Mouse (Mus musculus): ENCODE data around the gene Exoc1. TPM values are rescaled to one million over a fixed set of nuclear protein-coding genes. Genes with fewer than 3 reads are reported as not detected.

Gene Exoc1
- total RNA-seq (2012; rRNA removed): 58.1 and 74.3 TPM in 2 replicates

GRCm38 (mm10) chr5:76529040-76529703 lies at the start of gene Exoc1:
Gene Exoc1 (plus strand): TSS chr5:76529311.
- Histone ChIP-seq H3K9me3 (ENCODE audit: control insufficient read depth, insufficient read depth, low read depth, low read length) (no peaks in the 10 kb centered on the region), H3K4me1 (ENCODE audit: control insufficient read depth in 2 of 2, insufficient read depth in 2 of 2, low read length in 2 of 2, poor library complexity in 1 of 2) (no peaks in the 10 kb centered on the region), H3K4me3 (ENCODE audit: insufficient read depth in 1 of 2, low read depth in 1 of 2, low read length in 2 of 2, poor library complexity in 1 of 2, severe bottlenecking in 1 of 2) (peak within 1 kb of the TSS; percentile 87 to 98), H3K9ac (ENCODE audit: insufficient read depth, low read depth, low read length, poor library complexity, severe bottlenecking) (peak within 1 kb of the TSS; percentile 95), H3K27ac (ENCODE audit: insufficient read depth, low read depth, low read length, poor library complexity, severe bottlenecking) (peak within 1 kb of the TSS; percentile 74), H3K36me3 (ENCODE audit: control insufficient read depth, insufficient read depth, low read length, poor library complexity, severe bottlenecking) (no peaks in the 10 kb centered on the region; the same call in 1 of the 2 replicates)
- in situ Hi-C loops (cut with MboI; ENCODE audit: low sequenced_read_pairs in 2 of 2, unreplicated experiment in 2 of 2): no loop called here
- DNase-seq (ENCODE audit: low read depth, low spot score): peak; percentile 98
- TF ChIP-seq HCFC1 (IDR thresholded peaks at IDR 0.05; ENCODE audit: borderline replicate concordance, insufficient read depth, low read length): no peak
- no peak for TF ChIP-seq ZNF384 (IDR thresholded peaks at IDR 0.05; ENCODE audit: low read depth, low read length)
- TF ChIP-seq MAFK (IDR thresholded peaks at IDR 0.05; ENCODE audit: insufficient read depth, low read depth, low read length): no peak
- peak; percentile 91 for TF ChIP-seq CHD2 (IDR thresholded peaks at IDR 0.05; ENCODE audit: low read depth, low read length)
- no peak for TF ChIP-seq ZC3H11A (IDR thresholded peaks at IDR 0.05; ENCODE audit: borderline replicate concordance, low read depth, low read length)

GRCm38 (mm10) chr5:76483811-76484210 lies 45.3 kb upstream of the Exoc1 start, which contains the start of gene Gm7271:
Gene Gm7271 (plus strand): TSS chr5:76484040.
- TF ChIP-seq MAFK (IDR thresholded peaks at IDR 0.05; ENCODE audit: insufficient read depth, low read depth, low read length): no peak
- TF ChIP-seq CHD2 (IDR thresholded peaks at IDR 0.05; ENCODE audit: low read depth, low read length): no peak
- TF ChIP-seq ZC3H11A (IDR thresholded peaks at IDR 0.05; ENCODE audit: borderline replicate concordance, low read depth, low read length): no peak
- TF ChIP-seq ZNF384 (IDR thresholded peaks at IDR 0.05; ENCODE audit: low read depth, low read length): no peak
- no peak for TF ChIP-seq HCFC1 (IDR thresholded peaks at IDR 0.05; ENCODE audit: borderline replicate concordance, insufficient read depth, low read length)
- H3K27ac ChIP-seq (ENCODE audit: insufficient read depth, low read depth, low read length, poor library complexity, severe bottlenecking): no peak within 1 kb of the TSS
- in situ Hi-C loops (cut with MboI; ENCODE audit: low sequenced_read_pairs in 2 of 2, unreplicated experiment in 2 of 2): no loop called here
- H3K9ac ChIP-seq (ENCODE audit: insufficient read depth, low read depth, low read length, poor library complexity, severe bottlenecking): no peak within 1 kb of the TSS
- no peaks in the 10 kb centered on the region for H3K36me3 ChIP-seq (ENCODE audit: control insufficient read depth, insufficient read depth, low read length, poor library complexity, severe bottlenecking)
- DNase-seq (ENCODE audit: low read depth, low spot score): no peak
- H3K4me3 ChIP-seq (ENCODE audit: insufficient read depth in 1 of 2, low read depth in 1 of 2, low read length in 2 of 2, poor library complexity in 1 of 2, severe bottlenecking in 1 of 2): no peak within 1 kb of the TSS
- H3K9me3 ChIP-seq (ENCODE audit: control insufficient read depth, insufficient read depth, low read depth, low read length): no peaks in the 10 kb centered on the region
- no peaks in the 10 kb centered on the region for H3K4me1 ChIP-seq (ENCODE audit: control insufficient read depth in 2 of 2, insufficient read depth in 2 of 2, low read length in 2 of 2, poor library complexity in 1 of 2)

- H3K9me3 ChIP-seq (ENCODE audit: control insufficient read depth, insufficient read depth, low read depth, low read length): no peaks in the 10 kb centered on the region
- no peak overlapping the region for H3K9ac ChIP-seq (ENCODE audit: insufficient read depth, low read depth, low read length, poor library complexity, severe bottlenecking)
- DNase-seq (ENCODE audit: low read depth, low spot score): peak; percentile 26
- no peaks in the 10 kb centered on the region for H3K4me1 ChIP-seq (ENCODE audit: control insufficient read depth in 2 of 2, insufficient read depth in 2 of 2, low read length in 2 of 2, poor library complexity in 1 of 2)
- no peak overlapping the region for H3K27ac ChIP-seq (ENCODE audit: insufficient read depth, low read depth, low read length, poor library complexity, severe bottlenecking)
- no peak overlapping the region for H3K4me3 ChIP-seq (ENCODE audit: insufficient read depth in 1 of 2, low read depth in 1 of 2, low read length in 2 of 2, poor library complexity in 1 of 2, severe bottlenecking in 1 of 2)
- TF ChIP-seq CHD2 (IDR thresholded peaks at IDR 0.05; ENCODE audit: low read depth, low read length) (no peak), HCFC1 (IDR thresholded peaks at IDR 0.05; ENCODE audit: borderline replicate concordance, insufficient read depth, low read length) (no peak), ZC3H11A (IDR thresholded peaks at IDR 0.05; ENCODE audit: borderline replicate concordance, low read depth, low read length) (no peak), MAFK (IDR thresholded peaks at IDR 0.05; ENCODE audit: insufficient read depth, low read depth, low read length) (no peak), ZNF384 (IDR thresholded peaks at IDR 0.05; ENCODE audit: low read depth, low read length) (no peak)
- no peaks in the 10 kb centered on the region for H3K36me3 ChIP-seq (ENCODE audit: control insufficient read depth, insufficient read depth, low read length, poor library complexity, severe bottlenecking)
- in situ Hi-C loops (cut with MboI; ENCODE audit: low sequenced_read_pairs in 2 of 2, unreplicated experiment in 2 of 2): no loop called here
Observed at GRCm38 (mm10) chr5:76495126-76495525, 34.0 kb upstream of the Exoc1 start.

- in situ Hi-C loops (cut with MboI; ENCODE audit: low sequenced_read_pairs in 2 of 2, unreplicated experiment in 2 of 2): no loop called here
- H3K27ac ChIP-seq (ENCODE audit: insufficient read depth, low read depth, low read length, poor library complexity, severe bottlenecking): no peak overlapping the region
- no peaks in the 10 kb centered on the region for H3K36me3 ChIP-seq (ENCODE audit: control insufficient read depth, insufficient read depth, low read length, poor library complexity, severe bottlenecking)
- TF ChIP-seq ZC3H11A (IDR thresholded peaks at IDR 0.05; ENCODE audit: borderline replicate concordance, low read depth, low read length) (no peak), ZNF384 (IDR thresholded peaks at IDR 0.05; ENCODE audit: low read depth, low read length) (no peak), HCFC1 (IDR thresholded peaks at IDR 0.05; ENCODE audit: borderline replicate concordance, insufficient read depth, low read length) (no peak), MAFK (IDR thresholded peaks at IDR 0.05; ENCODE audit: insufficient read depth, low read depth, low read length) (no peak), CHD2 (IDR thresholded peaks at IDR 0.05; ENCODE audit: low read depth, low read length) (no peak)
- no peak for DNase-seq (ENCODE audit: low read depth, low spot score)
- no peak overlapping the region for H3K9ac ChIP-seq (ENCODE audit: insufficient read depth, low read depth, low read length, poor library complexity, severe bottlenecking)
- no peaks in the 10 kb centered on the region for H3K4me1 ChIP-seq (ENCODE audit: control insufficient read depth in 2 of 2, insufficient read depth in 2 of 2, low read length in 2 of 2, poor library complexity in 1 of 2)
- H3K9me3 ChIP-seq (ENCODE audit: control insufficient read depth, insufficient read depth, low read depth, low read length): no peaks in the 10 kb centered on the region
- H3K4me3 ChIP-seq (ENCODE audit: insufficient read depth in 1 of 2, low read depth in 1 of 2, low read length in 2 of 2, poor library complexity in 1 of 2, severe bottlenecking in 1 of 2): no peak overlapping the region
Observed at GRCm38 (mm10) chr5:76522446-76522845, 6.7 kb upstream of the Exoc1 start.

All from ES-E14 (cell line).